Mouse (Mus musculus): ENCODE results near the gene Arid5b.
"Not testable (repeated sequence)": the region's sequence is repeated elsewhere in the genome, so short reads cannot be mapped to it uniquely, and the experiment has no call there.

Arid5b gene

DNA sequence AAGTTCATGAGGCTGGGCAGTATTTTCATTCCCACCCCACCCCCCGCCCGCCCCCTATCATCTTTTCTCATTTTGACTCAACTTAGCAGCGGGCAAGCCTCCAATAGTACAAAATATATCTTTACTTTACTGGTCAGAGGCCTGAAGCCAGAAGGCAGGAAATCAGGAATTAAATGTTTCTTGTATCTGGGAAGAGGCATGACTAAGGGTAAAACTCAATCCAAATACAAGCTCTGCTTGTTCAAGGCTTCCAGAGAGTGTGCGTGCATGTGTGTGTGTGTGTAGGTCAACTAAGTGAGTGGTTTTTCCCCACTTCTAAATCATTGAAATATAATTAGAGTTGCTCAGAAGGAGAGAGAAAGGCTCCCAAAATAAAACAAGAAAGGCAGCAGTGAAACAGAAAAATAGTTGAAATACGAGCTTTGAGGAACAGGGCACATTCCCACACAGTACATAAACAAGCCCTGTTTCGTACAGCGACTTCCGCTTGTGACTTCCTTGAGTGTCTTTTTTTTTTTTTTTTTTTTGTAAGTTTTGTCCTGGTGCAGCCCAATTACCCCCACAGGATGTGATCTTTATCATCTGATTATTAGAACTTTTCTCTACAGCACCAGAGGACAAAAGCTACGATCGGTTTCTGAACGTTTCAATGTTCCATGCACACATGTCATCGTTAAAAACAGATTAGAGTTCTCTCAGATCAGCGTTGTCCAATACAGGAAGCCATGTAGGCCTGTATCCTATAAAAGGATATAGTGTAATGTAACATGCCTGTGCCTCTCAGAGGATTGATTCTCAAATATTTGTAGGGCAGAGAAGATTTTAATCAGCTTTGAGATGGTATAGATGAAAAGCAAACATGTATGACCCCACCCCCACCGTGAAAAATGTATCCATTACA lies 173.4 kb downstream of the Arid5b start:
- peak; percentile 42 for DNase-seq

GRCm38 (mm10) chr10:68104481-68104880 lies 174.1 kb downstream of the Arid5b start:
- peak; percentile 56 for DNase-seq

- DNase-seq, result no peak
Observed at GRCm38 (mm10) chr10:68103988-68104387, 174.6 kb downstream of the Arid5b start.

DNA sequence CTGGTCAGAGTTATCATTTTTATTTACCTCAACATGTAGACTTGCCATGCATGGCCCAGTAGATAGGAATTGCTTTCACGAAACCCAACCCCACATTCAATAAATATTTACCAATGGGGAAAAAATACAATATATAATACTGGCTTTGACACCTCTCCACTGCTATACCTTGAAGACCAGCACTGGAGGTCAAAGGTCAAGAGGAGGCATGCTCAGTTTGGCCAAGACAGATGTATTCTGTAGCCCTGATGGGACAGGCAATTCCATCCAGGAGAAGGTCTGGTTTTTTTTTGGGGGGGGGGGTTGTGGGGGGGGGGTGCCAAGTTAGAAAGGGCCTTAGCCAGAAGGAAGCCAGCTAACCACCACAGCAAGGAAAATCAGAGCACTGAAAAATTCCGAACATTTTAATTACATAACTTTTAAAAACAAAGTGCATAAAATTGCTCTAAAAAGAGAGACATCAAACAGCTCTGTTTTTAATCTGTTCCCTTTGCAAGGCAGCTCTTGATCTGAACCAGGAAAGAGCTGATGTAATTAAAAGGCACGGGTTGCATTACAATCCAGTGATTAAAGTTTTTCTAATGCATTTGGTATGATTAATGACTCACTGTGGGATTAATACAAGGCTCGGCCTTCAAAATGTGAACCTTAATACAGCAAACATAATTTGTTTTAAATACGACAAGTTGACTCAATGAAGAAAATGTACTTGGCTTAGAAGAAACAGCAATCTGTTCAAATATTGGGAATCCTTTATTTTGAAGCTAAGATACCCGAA lies 175.3 kb downstream of the Arid5b start:
- DNase-seq, result no peak

- DNase-seq, result no peak
Observed at GRCm38 (mm10) chr10:68102566-68102965, 176.0 kb downstream of the Arid5b start.

- no peak for DNase-seq
Observed at GRCm38 (mm10) chr10:68101251-68101650, 177.3 kb downstream of the Arid5b start.

DNA sequence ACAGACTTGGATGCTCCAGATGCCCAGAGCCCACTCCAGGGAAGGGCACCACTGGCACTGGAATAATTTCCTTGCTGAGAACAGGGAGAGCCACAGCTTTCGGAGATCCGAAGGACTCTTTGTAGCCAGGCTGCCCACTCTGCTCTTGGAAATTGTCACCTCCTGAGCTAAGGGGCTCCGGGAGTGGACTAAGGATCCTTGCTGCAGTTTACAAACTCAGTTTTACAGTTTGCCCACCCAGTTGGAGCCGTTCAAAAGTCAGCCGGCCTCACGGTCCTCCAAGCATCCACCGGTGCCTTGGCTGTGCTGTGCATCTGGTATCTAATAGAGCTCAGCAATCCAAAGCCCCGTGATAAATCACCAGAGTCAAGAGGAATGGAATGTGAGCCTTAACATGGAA lies 178.0 kb downstream of the Arid5b start:
- DNase-seq, result no peak

- DNase-seq, result not testable (repeated sequence)
Observed at GRCm38 (mm10) chr10:68099801-68100200, 178.7 kb downstream of the Arid5b start.

DNA sequence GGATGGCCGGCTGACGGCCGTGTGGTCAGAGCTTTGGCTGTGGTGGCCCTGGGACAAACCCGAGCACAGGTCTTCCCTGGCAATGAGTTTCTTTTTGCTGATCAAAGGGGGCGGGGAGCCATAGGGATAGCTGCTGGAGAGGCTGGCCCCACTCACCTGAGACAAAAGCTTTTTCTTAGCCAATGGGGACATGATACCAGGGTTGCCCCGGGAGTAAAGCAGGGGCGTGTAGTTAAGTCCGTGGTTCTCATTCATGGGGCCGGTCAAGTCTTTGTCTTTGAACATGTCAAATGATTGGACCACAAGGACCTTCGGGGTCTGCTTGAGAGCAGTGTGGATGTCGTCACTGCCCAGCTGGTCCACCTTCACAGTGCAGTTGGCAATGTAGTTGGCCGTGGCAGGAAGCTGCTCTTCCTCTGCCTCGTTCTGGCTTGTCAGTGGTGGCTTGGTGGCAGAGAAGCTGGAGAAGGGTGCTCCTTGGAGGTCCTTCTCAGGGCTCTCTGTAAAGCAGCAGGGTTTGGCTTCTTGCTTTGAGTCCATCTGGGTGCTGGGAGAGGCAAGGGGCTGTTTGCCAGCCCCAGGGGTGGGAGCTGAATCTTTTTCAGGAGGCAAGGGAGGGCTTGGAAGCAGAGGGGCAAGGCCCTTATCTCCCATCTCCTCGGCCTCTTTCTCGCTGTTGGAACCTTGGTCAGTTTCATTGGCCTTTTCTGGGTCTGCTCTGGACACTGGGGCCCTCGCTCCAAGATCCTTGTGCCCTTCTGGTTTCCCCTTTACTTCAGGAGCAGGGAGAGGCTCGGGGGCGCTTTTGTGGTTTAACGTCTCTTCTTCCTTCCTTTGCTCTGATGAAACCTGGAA lies 180.5 kb downstream of the Arid5b start:
- DNase-seq, result no peak

GRCm38 (mm10) chr10:68096395-68096794 lies 182.1 kb downstream of the Arid5b start:
- no peak for DNase-seq

GRCm38 (mm10) chr10:68095136-68095535 lies 183.4 kb downstream of the Arid5b start:
- peak; percentile 45 for DNase-seq

- DNase-seq, result no peak
Observed at GRCm38 (mm10) chr10:68093496-68093895, 185.0 kb downstream of the Arid5b start.

DNA sequence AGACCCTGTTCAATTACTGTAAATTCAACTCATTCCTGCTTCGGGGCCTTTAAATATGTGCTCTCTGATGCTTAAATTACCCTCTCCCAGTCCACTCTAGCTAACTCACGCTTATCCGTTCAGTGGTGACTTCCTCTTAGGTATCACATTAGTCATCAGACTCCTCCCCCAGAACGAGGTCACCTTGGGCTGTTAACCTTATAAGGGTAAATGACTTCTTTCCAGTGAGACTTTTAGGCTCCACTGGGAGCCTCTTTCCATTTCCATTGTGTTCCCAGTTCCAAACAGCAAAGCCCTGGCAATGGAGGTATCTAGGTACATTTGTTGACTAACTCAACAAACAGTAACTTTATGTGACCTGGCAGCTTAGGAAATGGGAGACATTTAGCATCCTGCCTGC lies 186.7 kb downstream of the Arid5b start:
- no peak for DNase-seq

DNA sequence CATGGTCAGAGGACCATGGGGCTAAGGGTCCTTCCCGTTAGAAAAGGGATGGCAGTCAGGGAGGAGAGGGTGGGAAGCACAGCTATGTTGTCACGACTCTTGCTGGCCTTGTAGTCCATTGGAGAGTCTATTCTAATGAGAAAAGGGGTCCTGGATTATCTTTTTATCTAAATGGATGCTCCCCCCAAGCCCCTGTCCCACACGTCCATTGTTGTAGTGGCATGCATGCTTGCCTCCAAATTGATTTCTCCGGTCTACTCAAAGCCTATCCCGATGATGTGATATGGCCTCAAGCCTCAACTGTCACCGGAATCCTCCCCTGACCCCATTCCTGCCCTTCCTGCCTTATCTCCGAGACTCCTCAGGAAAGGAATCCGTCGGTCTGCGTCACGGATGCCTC lies 187.5 kb downstream of the Arid5b start:
- DNase-seq, result no peak

DNA sequence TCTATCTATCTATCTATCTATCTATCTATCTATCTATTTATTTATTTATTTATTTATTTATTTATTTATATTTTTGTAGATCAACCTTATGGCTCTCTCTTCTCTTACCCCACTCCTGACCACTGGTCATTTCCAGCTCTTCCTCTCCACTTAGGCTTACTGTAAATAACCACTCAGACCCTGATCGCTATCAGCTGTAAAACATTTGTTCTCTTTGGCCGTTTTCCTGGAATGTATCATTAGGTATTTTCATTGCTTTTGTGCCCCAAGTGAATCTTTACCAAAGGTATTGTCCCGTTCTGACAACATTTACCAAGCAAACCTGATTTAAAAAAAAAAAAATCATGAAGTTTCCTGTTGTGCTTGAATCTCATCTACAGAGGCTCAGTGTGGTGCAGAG lies 188.0 kb downstream of the Arid5b start:
- no peak for DNase-seq

DNA sequence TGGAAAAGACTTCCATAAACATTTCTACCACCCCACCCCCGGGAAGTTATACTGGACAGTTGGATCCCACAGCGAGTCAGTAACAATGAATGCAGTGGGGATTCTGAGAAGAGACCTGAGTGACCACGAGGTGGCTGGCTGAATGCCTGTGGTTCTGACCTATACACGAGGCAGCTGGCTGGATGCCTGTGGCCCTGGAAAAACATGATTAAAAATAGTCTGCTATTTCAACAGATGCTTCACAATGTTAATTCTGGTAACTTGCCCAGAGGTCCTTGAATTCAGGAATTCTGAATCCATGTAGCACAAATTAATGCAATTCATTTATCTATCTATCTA lies 188.4 kb downstream of the Arid5b start:
- peak; percentile 91 for DNase-seq

DNA sequence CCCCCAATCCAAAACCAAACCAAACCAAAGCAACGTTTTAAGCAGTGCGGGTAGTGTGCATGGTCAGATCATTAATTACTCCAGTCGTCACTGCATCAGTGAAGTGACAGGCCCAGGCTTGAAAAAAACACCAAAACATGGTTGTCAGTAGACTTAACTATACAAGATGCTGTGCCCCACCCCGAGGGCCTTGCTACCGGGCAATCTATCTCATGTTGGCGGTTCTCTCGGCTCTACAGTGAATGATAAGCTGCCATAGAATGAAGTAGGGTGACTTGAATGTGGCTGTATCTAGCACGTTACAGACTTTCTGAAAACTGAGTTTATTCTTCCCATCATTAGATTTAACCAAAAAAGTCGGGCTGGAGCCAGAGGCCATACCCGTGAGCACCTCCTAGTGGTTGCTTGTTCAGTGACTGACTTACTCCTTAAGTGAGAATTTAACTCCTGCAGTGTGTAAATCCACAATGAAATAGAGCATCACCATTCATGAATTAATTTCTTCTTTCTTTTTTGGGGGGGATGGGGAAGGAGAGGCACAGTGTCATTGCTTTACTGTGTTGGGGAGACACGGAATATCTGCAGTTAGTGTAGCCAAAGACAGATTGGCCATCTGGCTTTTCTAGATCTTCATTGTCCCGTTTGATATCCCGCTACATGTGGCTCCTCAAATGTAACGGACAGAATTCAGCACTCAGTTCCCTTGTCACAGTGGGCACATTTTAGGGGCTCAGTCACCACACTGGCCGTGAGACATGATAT lies 188.9 kb downstream of the Arid5b start:
- DNase-seq, result peak; percentile 72

GRCm38 (mm10) chr10:68087722-68088121 lies 190.8 kb downstream of the Arid5b start:
- no peak for DNase-seq

GRCm38 (mm10) chr10:68086973-68087372 lies 191.6 kb downstream of the Arid5b start:
- DNase-seq, result no peak

- DNase-seq, result no peak
Observed at GRCm38 (mm10) chr10:68085574-68085973, 193.0 kb downstream of the Arid5b start.

DNA sequence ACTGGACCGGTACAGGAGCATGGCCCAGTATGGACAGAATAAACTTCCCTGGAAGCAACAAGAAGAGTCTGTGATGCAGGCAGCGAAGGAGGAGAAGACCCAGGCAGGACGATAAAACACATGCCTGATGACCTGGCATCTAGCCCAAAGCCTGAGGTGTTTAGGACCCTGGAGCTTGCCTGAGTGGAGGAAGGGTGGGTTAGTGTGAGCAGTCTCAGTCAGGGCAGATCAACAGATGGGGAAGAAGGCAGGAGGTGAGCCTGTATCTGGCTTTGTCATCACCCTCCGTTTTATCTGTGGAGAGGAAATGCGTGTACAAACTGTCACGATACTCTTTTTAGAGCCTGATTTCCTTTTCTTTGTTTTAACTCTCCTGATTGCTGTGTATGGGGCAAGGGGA lies 196.8 kb downstream of the Arid5b start:
- peak; percentile 56 for DNase-seq

- no peak for DNase-seq
Observed at GRCm38 (mm10) chr10:68079910-68080670, 198.4 kb downstream of the Arid5b start.

Measured in lung, postnatal 10 days (tissue).